In genomic region chr1:86294472-86294871, GRCm38 (mm10) we compare ENCODE assay signal across 10 mouse cellular contexts. TPM values are rescaled to one million over a fixed set of nuclear protein-coding genes. Genes with fewer than 3 reads are reported as not detected.
DNase-seq lines count a peak whose midpoint lies in the region; ATAC-seq and TF ChIP-seq lines count a peak whose summit lies in the region.
"Had no signal": no experiment of that assay in that cellular context is flagged by ENCODE, and none has a peak within 500 bp of the region (broad histone marks: within the 10 kb centered on the region; RNA-seq: fewer than 3 reads in every experiment).

No protein-coding gene starts in this region.

- H3K36me3 ChIP-seq in heart, embryonic 10.5 days: no peaks in the 10 kb centered on the region
- no peaks in the 10 kb centered on the region for H3K36me3 ChIP-seq in heart, embryonic 12.5 days
- H3K36me3 ChIP-seq in hindbrain, postnatal 0 days (ENCODE audit: insufficient read depth, low read length): no peaks in the 10 kb centered on the region
- H3K36me3 ChIP-seq: liver, embryonic 12.5 days had no signal

- ATAC-seq in heart, embryonic 12.5 days (ENCODE audit: insufficient number of reproducible peaks, low FRiP score): no peak; the same call in 1 of the 2 replicates
- ATAC-seq in hindbrain, postnatal 0 days: peak; percentile 86
- ATAC-seq in monocyte, adult 5-6 weeks (replicated peaks; ENCODE audit: insufficient number of reproducible peaks, low FRiP score, low TSS enrichment, poor library complexity, severe bottlenecking): 0 out of 2 replicates have a peak, but pooled peaks have one; percentile 17
- ATAC-seq: liver, embryonic 12.5 days had no signal

- no peak overlapping the region for H3K9ac ChIP-seq in heart, embryonic 12.5 days
- H3K9ac ChIP-seq in hindbrain, postnatal 0 days (replicated peaks; ENCODE audit: low read length): no peak overlapping the region
- H3K9ac ChIP-seq: liver, embryonic 12.5 days had no signal

- peak overlapping the region; percentile 37; the same call in 1 of the 2 replicates for H3K27ac ChIP-seq in heart, embryonic 10.5 days
- no peak overlapping the region for H3K27ac ChIP-seq in heart, embryonic 12.5 days (ENCODE audit: poor library complexity, severe bottlenecking)
- no peak overlapping the region for H3K27ac ChIP-seq in hindbrain, postnatal 0 days
- H3K27ac ChIP-seq: liver, embryonic 12.5 days had no signal

- no peaks in the 10 kb centered on the region for H3K9me3 ChIP-seq in heart, embryonic 10.5 days
- H3K9me3 ChIP-seq in heart, embryonic 12.5 days (replicated peaks): no peaks in the 10 kb centered on the region
- no peaks in the 10 kb centered on the region for H3K9me3 ChIP-seq in hindbrain, postnatal 0 days (ENCODE audit: low read length)
- H3K9me3 ChIP-seq: liver, embryonic 12.5 days had no signal

- 25% methylated on average over 4 of the region's 4 CpGs for WGBS in heart, embryonic 10.5 days
- WGBS in heart, embryonic 12.5 days: 40% methylated on average over 4 of the region's 4 CpGs
- 13% methylated on average over 4 of the region's 4 CpGs for WGBS in hindbrain, postnatal 0 days

- no peak overlapping the region for H3K4me3 ChIP-seq in heart, embryonic 10.5 days
- no peak overlapping the region for H3K4me3 ChIP-seq in heart, embryonic 12.5 days
- H3K4me3 ChIP-seq in hindbrain, postnatal 0 days (ENCODE audit: low read length): no peak overlapping the region
- H3K4me3 ChIP-seq: liver, embryonic 12.5 days had no signal

- H3K27me3 ChIP-seq in heart, embryonic 10.5 days (ENCODE audit: insufficient read depth, poor library complexity, severe bottlenecking): 0 out of 2 replicates have a peak, but pooled peaks cover 7% of the 10 kb centered on the region
- H3K27me3 ChIP-seq in heart, embryonic 12.5 days (replicated peaks): no peaks in the 10 kb centered on the region
- no peaks in the 10 kb centered on the region for H3K27me3 ChIP-seq in hindbrain, postnatal 0 days (ENCODE audit: insufficient read depth, low read length)
- H3K27me3 ChIP-seq: liver, embryonic 12.5 days had no signal

- peaks cover 25% of the 10 kb centered on the region for H3K4me1 ChIP-seq in heart, embryonic 10.5 days
- H3K4me1 ChIP-seq in heart, embryonic 12.5 days (replicated peaks): peaks cover 6% of the 10 kb centered on the region; the same call in 1 of the 2 replicates
- H3K4me1 ChIP-seq in hindbrain, postnatal 0 days (ENCODE audit: insufficient read depth, low read length): no peaks in the 10 kb centered on the region

- H3K4me2 ChIP-seq in heart, embryonic 12.5 days: no peak overlapping the region
- H3K4me2 ChIP-seq in hindbrain, postnatal 0 days (ENCODE audit: low read depth, low read length): no peak overlapping the region
- H3K4me2 ChIP-seq: liver, embryonic 12.5 days had no signal

- no peak for TF ChIP-seq CTCF in hindbrain, postnatal 0 days (IDR thresholded peaks at IDR 0.05; ENCODE audit: low read depth)

- no peak for DNase-seq in heart, embryonic 10.5 days (ENCODE audit: low spot score)
- DNase-seq in right cerebral cortex, postnatal 10 days (ENCODE audit: low spot score in 2 of 2): peak; percentile 65 to 78
- DNase-seq in right cerebral cortex, postnatal 25 days: no peak
- DNase-seq in hindbrain, postnatal 0 days (ENCODE audit: low spot score): peak; percentile 47
- no peak for DNase-seq in thymus, postnatal 0 days (ENCODE audit: low spot score)
- DNase-seq in left cerebral cortex, adult 8-10 months (ENCODE audit: low spot score in 2 of 2): no peak
- DNase-seq: thymus, adult 2 months had no signal

RNA-seq across cellular contexts. Expression of gene B3gnt7, which starts 8.2 kb away (rescaled TPM):
- polyA plus RNA-seq in heart, embryonic 10.5 days (2016; fragmentation: Nextera tagmentation; extraction: Ambion mirVana): 6.6 and 8.1 TPM in 2 replicates
- polyA plus RNA-seq in heart, embryonic 12.5 days (2016; fragmentation: Nextera tagmentation; extraction: Ambion mirVana): 6.3 and 7.1 TPM in 2 replicates
- 12.6 and 14.1 TPM in 2 replicates for total RNA-seq in hindbrain, postnatal 0 days (2014; rRNA removed)
- 8.7 and 9.2 TPM in 2 replicates for polyA plus RNA-seq in hindbrain, postnatal 0 days (2015; fragmentation: Nextera tagmentation; extraction: Ambion mirVana)
- total RNA-seq in monocyte, adult 5-6 weeks (2017): 1.9 to 10.4 TPM (median 2.5 TPM) in 3 replicates
- 0.66 and 0.98 TPM in 2 replicates for polyA plus RNA-seq in thymus, postnatal 0 days (2015; fragmentation: Nextera tagmentation; extraction: Ambion mirVana)
- total RNA-seq in left cerebral cortex, adult 8-10 months (2022): 1 to 10 TPM in 3 of 4 experiments, under 1 TPM in 1; 0.72 to 1.4 (median 1.2) TPM

Comparison
In these comparisons a context has a peak if more than half of its experiments do, and no peak if none do; other contexts are left out.
1. DNase-seq: peak in right cerebral cortex, postnatal 10 days (2 of 2) and hindbrain, postnatal 0 days (single experiment); none in heart, embryonic 10.5 days (single experiment), right cerebral cortex, postnatal 25 days (single experiment), thymus, postnatal 0 days (single experiment) and left cerebral cortex, adult 8-10 months (0 of 2).